Mouse (Mus musculus): ENCODE measurements around the gene Dnm3. TPM values are rescaled to one million over a fixed set of nuclear protein-coding genes. Genes with fewer than 3 reads are reported as not detected.
A peak's percentile ranks its signal among the peaks of the same experiment; 100 is the strongest.

The Dnm3 gene
- polyA plus RNA-seq, 1 experiment from 2014 or later: 6.9 TPM

- no peaks in the 10 kb centered on the region for H3K9me3 ChIP-seq (ENCODE audit: control insufficient read depth, low read length)
- ATAC-seq (replicated peaks; ENCODE audit: low FRiP score, low TSS enrichment, low read depth): 0 out of 2 replicates have a peak, but pooled peaks have one; percentile 50
- no peak overlapping the region for H3K9ac ChIP-seq (ENCODE audit: low read length)
- 55% methylated on average over 6 of the region's 6 CpGs for WGBS
- no peak for DNase-seq (ENCODE audit: low spot score)
- no peaks in the 10 kb centered on the region for H3K27me3 ChIP-seq (replicated peaks; ENCODE audit: control insufficient read depth, insufficient read depth, low read length)
- no peak overlapping the region for H3K4me2 ChIP-seq (ENCODE audit: low read length)
- H3K4me1 ChIP-seq (replicated peaks; ENCODE audit: control insufficient read depth, insufficient read depth, low read length): peaks cover 11% of the 10 kb centered on the region; the same call in 1 of the 2 replicates
- peak overlapping the region; percentile 84 for H3K27ac ChIP-seq (ENCODE audit: low read depth)
- no peaks in the 10 kb centered on the region for H3K36me3 ChIP-seq (ENCODE audit: control insufficient read depth, insufficient read depth, low read length)
- no peak overlapping the region for H3K4me3 ChIP-seq (ENCODE audit: low read depth, low read length)
These were observed 369.0 kb downstream of the Dnm3 start for GRCm38 (mm10) chr1:162108726-162109436.

GRCm38 (mm10) chr1:162108181-162108671 lies 369.6 kb downstream of the Dnm3 start:
- H3K36me3 ChIP-seq (ENCODE audit: control insufficient read depth, insufficient read depth, low read length): no peaks in the 10 kb centered on the region
- no peak for ATAC-seq (replicated peaks; ENCODE audit: low FRiP score, low TSS enrichment, low read depth)
- H3K27me3 ChIP-seq (replicated peaks; ENCODE audit: control insufficient read depth, insufficient read depth, low read length): no peaks in the 10 kb centered on the region
- DNase-seq (ENCODE audit: low spot score): no peak
- H3K4me1 ChIP-seq (replicated peaks; ENCODE audit: control insufficient read depth, insufficient read depth, low read length): peaks cover 11% of the 10 kb centered on the region; the same call in 1 of the 2 replicates
- no peak overlapping the region for H3K9ac ChIP-seq (ENCODE audit: low read length)
- H3K9me3 ChIP-seq (ENCODE audit: control insufficient read depth, low read length): no peaks in the 10 kb centered on the region
- H3K4me2 ChIP-seq (ENCODE audit: low read length): no peak overlapping the region
- WGBS: 52% methylated on average over 7 of the region's 7 CpGs
- H3K27ac ChIP-seq (ENCODE audit: low read depth): peak overlapping the region; percentile 84
- H3K4me3 ChIP-seq (ENCODE audit: low read depth, low read length): no peak overlapping the region

DNA sequence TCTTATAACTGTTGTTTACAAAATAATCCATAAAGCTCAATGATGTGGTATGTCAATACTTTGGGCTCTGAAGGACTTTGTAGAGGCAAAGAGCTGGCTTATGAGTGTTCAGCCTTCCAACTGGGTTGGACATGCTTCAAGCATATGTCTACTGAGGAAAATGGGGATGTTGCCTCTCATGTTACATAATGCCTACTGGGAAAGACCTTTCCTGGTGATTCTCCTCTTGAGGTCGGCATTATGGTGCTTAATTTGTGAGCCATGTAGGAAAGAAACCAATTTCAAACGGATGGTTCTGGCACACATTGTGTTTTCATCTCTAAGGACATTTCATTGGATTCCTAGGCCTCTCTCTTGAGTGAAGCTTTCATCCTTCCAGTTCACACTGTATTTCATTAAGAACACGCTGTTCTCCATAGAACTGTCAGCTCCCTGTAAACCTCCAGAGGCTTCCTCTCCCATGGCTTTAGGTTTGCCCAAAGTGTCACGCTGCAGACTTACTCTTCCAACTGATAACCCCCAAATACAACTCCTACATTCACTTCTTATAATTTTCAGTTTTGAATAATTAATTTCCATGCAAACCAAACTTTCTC lies 370.7 kb downstream of the Dnm3 start:
- Histone ChIP-seq H3K4me2 (ENCODE audit: low read length) (no peak overlapping the region), H3K9me3 (ENCODE audit: control insufficient read depth, low read length) (no peaks in the 10 kb centered on the region), H3K9ac (ENCODE audit: low read length) (no peak overlapping the region), H3K27ac (ENCODE audit: low read depth) (no peak overlapping the region), H3K4me1 (replicated peaks; ENCODE audit: control insufficient read depth, insufficient read depth, low read length) (peaks cover 11% of the 10 kb centered on the region; the same call in 1 of the 2 replicates), H3K4me3 (ENCODE audit: low read depth, low read length) (no peak overlapping the region), H3K36me3 (ENCODE audit: control insufficient read depth, insufficient read depth, low read length) (no peaks in the 10 kb centered on the region), H3K27me3 (replicated peaks; ENCODE audit: control insufficient read depth, insufficient read depth, low read length) (no peaks in the 10 kb centered on the region)
- DNase-seq (ENCODE audit: low spot score) (no peak), ATAC-seq (replicated peaks; ENCODE audit: low FRiP score, low TSS enrichment, low read depth) (no peak)
- 76% methylated on average over 4 of the region's 4 CpGs for WGBS

GRCm38 (mm10) chr1:162100961-162101830 lies 376.6 kb downstream of the Dnm3 start:
- H3K4me2 ChIP-seq (ENCODE audit: low read length): no peak overlapping the region
- H3K4me3 ChIP-seq (ENCODE audit: low read depth, low read length): no peak overlapping the region
- 72% methylated on average over 10 of the region's 10 CpGs for WGBS
- no peak overlapping the region for H3K9ac ChIP-seq (ENCODE audit: low read length)
- no peak overlapping the region for H3K27ac ChIP-seq (ENCODE audit: low read depth)
- H3K4me1 ChIP-seq (replicated peaks; ENCODE audit: control insufficient read depth, insufficient read depth, low read length): peaks cover 3% of the 10 kb centered on the region; the same call in 1 of the 2 replicates
- no peak for DNase-seq (ENCODE audit: low spot score)
- ATAC-seq (replicated peaks; ENCODE audit: low FRiP score, low TSS enrichment, low read depth): no peak
- no peaks in the 10 kb centered on the region for H3K27me3 ChIP-seq (replicated peaks; ENCODE audit: control insufficient read depth, insufficient read depth, low read length)
- H3K36me3 ChIP-seq (ENCODE audit: control insufficient read depth, insufficient read depth, low read length): no peaks in the 10 kb centered on the region
- no peaks in the 10 kb centered on the region for H3K9me3 ChIP-seq (ENCODE audit: control insufficient read depth, low read length)

- Histone ChIP-seq H3K27me3 (replicated peaks; ENCODE audit: control insufficient read depth, insufficient read depth, low read length) (no peaks in the 10 kb centered on the region), H3K4me2 (ENCODE audit: low read length) (no peak overlapping the region), H3K4me3 (ENCODE audit: low read depth, low read length) (no peak overlapping the region), H3K9ac (ENCODE audit: low read length) (no peak overlapping the region), H3K36me3 (ENCODE audit: control insufficient read depth, insufficient read depth, low read length) (no peaks in the 10 kb centered on the region), H3K4me1 (replicated peaks; ENCODE audit: control insufficient read depth, insufficient read depth, low read length) (peaks cover 3% of the 10 kb centered on the region; the same call in 1 of the 2 replicates), H3K27ac (ENCODE audit: low read depth) (no peak overlapping the region), H3K9me3 (ENCODE audit: control insufficient read depth, low read length) (no peaks in the 10 kb centered on the region)
- 75% methylated on average over 7 of the region's 7 CpGs for WGBS
- DNase-seq (ENCODE audit: low spot score) (no peak), ATAC-seq (replicated peaks; ENCODE audit: low FRiP score, low TSS enrichment, low read depth) (no peak)
These were observed 377.6 kb downstream of the Dnm3 start for GRCm38 (mm10) chr1:162100033-162100820.

GRCm38 (mm10) chr1:162099203-162099602 lies 378.6 kb downstream of the Dnm3 start:
- WGBS: 86% methylated on average over 3 of the region's 3 CpGs
- no peaks in the 10 kb centered on the region for H3K27me3 ChIP-seq (replicated peaks; ENCODE audit: control insufficient read depth, insufficient read depth, low read length)
- ATAC-seq (replicated peaks; ENCODE audit: low FRiP score, low TSS enrichment, low read depth) (no peak), DNase-seq (ENCODE audit: low spot score) (no peak)
- H3K9ac ChIP-seq (ENCODE audit: low read length): no peak overlapping the region
- no peaks in the 10 kb centered on the region for H3K9me3 ChIP-seq (ENCODE audit: control insufficient read depth, low read length)
- no peaks in the 10 kb centered on the region for H3K36me3 ChIP-seq (ENCODE audit: control insufficient read depth, insufficient read depth, low read length)
- H3K4me3 ChIP-seq (ENCODE audit: low read depth, low read length): no peak overlapping the region
- H3K27ac ChIP-seq (ENCODE audit: low read depth): no peak overlapping the region
- H3K4me2 ChIP-seq (ENCODE audit: low read length): no peak overlapping the region
- H3K4me1 ChIP-seq (replicated peaks; ENCODE audit: control insufficient read depth, insufficient read depth, low read length): peaks cover 3% of the 10 kb centered on the region; the same call in 1 of the 2 replicates

GRCm38 (mm10) chr1:162094523-162095272 lies 383.1 kb downstream of the Dnm3 start:
- H3K36me3 ChIP-seq (ENCODE audit: control insufficient read depth, insufficient read depth, low read length): no peaks in the 10 kb centered on the region
- no peak overlapping the region for H3K4me3 ChIP-seq (ENCODE audit: low read depth, low read length)
- H3K9me3 ChIP-seq (ENCODE audit: control insufficient read depth, low read length): peaks cover 3% of the 10 kb centered on the region; the same call in 1 of the 2 replicates
- no peak overlapping the region for H3K4me2 ChIP-seq (ENCODE audit: low read length)
- H3K4me1 ChIP-seq (replicated peaks; ENCODE audit: control insufficient read depth, insufficient read depth, low read length): peaks cover 4% of the 10 kb centered on the region
- H3K27ac ChIP-seq (ENCODE audit: low read depth): peak overlapping the region; percentile 68
- no peak overlapping the region for H3K9ac ChIP-seq (ENCODE audit: low read length)
- H3K27me3 ChIP-seq (replicated peaks; ENCODE audit: control insufficient read depth, insufficient read depth, low read length): no peaks in the 10 kb centered on the region
- DNase-seq (ENCODE audit: low spot score) (no peak), ATAC-seq (replicated peaks; ENCODE audit: low FRiP score, low TSS enrichment, low read depth) (no peak)
- 51% methylated on average over 8 of the region's 8 CpGs for WGBS
